Mouse (Mus musculus) megakaryocyte, embryonic 14.5 days (primary cell): ENCODE measurements around the gene Sar1a. TPM values are rescaled to one million over a fixed set of nuclear protein-coding genes. Genes with fewer than 3 reads are reported as not detected.

Experiments
- H3K27me3 ChIP-seq: replicated peaks from 2 replicates; pipeline ENCODE3; 2012; ENCODE audit warnings: inconsistent platforms
- H3K36me3 ChIP-seq: replicated peaks from 2 replicates; pipeline ENCODE3; 2012; ENCODE audit warnings: low read length, inconsistent platforms, mixed read lengths
- H3K4me1 ChIP-seq: 2 replicates; pipeline ENCODE4 v1.6.1; 2012; ENCODE audit warnings: inconsistent platforms
- H3K4me3 ChIP-seq: replicated peaks from 2 replicates; pipeline ENCODE3; 2012; ENCODE audit warnings: moderate library complexity, mild to moderate bottlenecking, inconsistent platforms
- H3K9me3 ChIP-seq: 2 replicates; pipeline ENCODE4 v1.6.1; 2012; ENCODE audit warnings: inconsistent platforms
- FLI1 ChIP-seq: IDR thresholded peaks from 2 replicates; pipeline ENCODE4 v1.6.1; 2012; ENCODE audit warnings: low read length, inconsistent platforms, mixed read lengths
- GATA1 ChIP-seq: IDR thresholded peaks from 3 replicates; pipeline ENCODE4 v1.6.1; 2012; ENCODE audit warnings: mixed read lengths, low read length, inconsistent platforms, borderline replicate concordance
- polyA plus RNA-seq: library from polyadenylated mRNA; stranded (reverse); fragments of >175 nt; gene quantifications from 2 replicates; pipeline ENCODE4 v1.2.3, GENCODE M21; 2012; ENCODE audit warnings: low replicate concordance; ENCODE audit not compliant: insufficient read depth

Sar1a gene
- polyA plus RNA-seq: 24.0 and 57.2 TPM in 2 replicates

GRCm38 (mm10) chr10:61680015-61680913, at the start of gene Sar1a:
Sar1a (plus strand) TSS chr10:61680299.
- no peaks in the 10 kb centered on the region for H3K9me3 ChIP-seq
- peaks cover 53% of the 10 kb centered on the region for H3K4me1 ChIP-seq
- peak; percentile 68 for TF ChIP-seq FLI1
- no peak for TF ChIP-seq GATA1
- peak within 1 kb of the TSS; percentile 94 for H3K4me3 ChIP-seq
- peaks cover 22% of the 10 kb centered on the region for H3K36me3 ChIP-seq
- H3K27me3 ChIP-seq: no peaks in the 10 kb centered on the region

- Histone ChIP-seq H3K27me3 (peaks cover 40% of the 10 kb centered on the region), H3K4me1 (peaks cover 20% of the 10 kb centered on the region), H3K36me3 (no peaks in the 10 kb centered on the region), H3K9me3 (peaks cover 7% of the 10 kb centered on the region), H3K4me3 (peak overlapping the region; percentile 10)
- TF ChIP-seq GATA1 (no peak), FLI1 (no peak)
These were observed 47.7 kb upstream of the Sar1a start for GRCm38 (mm10) chr10:61632445-61632844.

- Histone ChIP-seq H3K4me1 (peaks cover 17% of the 10 kb centered on the region), H3K4me3 (no peak overlapping the region), H3K27me3 (peaks cover 37% of the 10 kb centered on the region), H3K36me3 (no peaks in the 10 kb centered on the region), H3K9me3 (peaks cover 7% of the 10 kb centered on the region)
- TF ChIP-seq GATA1: no peak
These were observed 43.0 kb upstream of the Sar1a start for GRCm38 (mm10) chr10:61637055-61637454.

- peaks cover 35% of the 10 kb centered on the region for H3K27me3 ChIP-seq
- no peaks in the 10 kb centered on the region for H3K36me3 ChIP-seq
- no peak overlapping the region for H3K4me3 ChIP-seq
- TF ChIP-seq FLI1 (no peak), GATA1 (no peak)
- H3K9me3 ChIP-seq: peaks cover 7% of the 10 kb centered on the region
- peaks cover 6% of the 10 kb centered on the region for H3K4me1 ChIP-seq
These were observed 39.7 kb upstream of the Sar1a start for GRCm38 (mm10) chr10:61640363-61640762.

GRCm38 (mm10) chr10:61646557-61646956, 33.5 kb upstream of the Sar1a start:
- H3K9me3 ChIP-seq: no peaks in the 10 kb centered on the region
- H3K27me3 ChIP-seq: peaks cover 16% of the 10 kb centered on the region
- H3K4me1 ChIP-seq: peaks cover 20% of the 10 kb centered on the region
- H3K4me3 ChIP-seq: no peak overlapping the region
- no peak for TF ChIP-seq FLI1
- TF ChIP-seq GATA1: no peak
- H3K36me3 ChIP-seq: peaks cover 7% of the 10 kb centered on the region

- H3K4me1 ChIP-seq: peaks cover 20% of the 10 kb centered on the region
- H3K9me3 ChIP-seq: no peaks in the 10 kb centered on the region
- TF ChIP-seq GATA1: no peak
- no peak for TF ChIP-seq FLI1
These were observed 32.0 kb upstream of the Sar1a start, which contains the start of gene Ppa1 for GRCm38 (mm10) chr10:61647790-61648736. Ppa1 (plus strand) TSS chr10:61648552.

GRCm38 (mm10) chr10:61648737-61649645, 31.1 kb upstream of the Sar1a start:
- peaks cover 20% of the 10 kb centered on the region for H3K4me1 ChIP-seq
- H3K4me3 ChIP-seq: peak overlapping the region; percentile 97
- no peaks in the 10 kb centered on the region for H3K9me3 ChIP-seq
- TF ChIP-seq GATA1 (no peak), FLI1 (no peak)
- H3K36me3 ChIP-seq: peaks cover 21% of the 10 kb centered on the region
- peaks cover 6% of the 10 kb centered on the region for H3K27me3 ChIP-seq

More at GRCm38 (mm10) chr10:61647790-61648736, 32.0 kb upstream of the Sar1a start, which contains the start of gene Ppa1:
- Histone ChIP-seq H3K27me3 (peaks cover 7% of the 10 kb centered on the region), H3K36me3 (peaks cover 15% of the 10 kb centered on the region), H3K4me3 (peak within 1 kb of the TSS; percentile 97)

- Histone ChIP-seq H3K27me3 (no peaks in the 10 kb centered on the region), H3K4me1 (peaks cover 13% of the 10 kb centered on the region), H3K36me3 (peaks cover 48% of the 10 kb centered on the region), H3K4me3 (no peak overlapping the region), H3K9me3 (no peaks in the 10 kb centered on the region)
- TF ChIP-seq GATA1: no peak
These were observed 26.0 kb upstream of the Sar1a start for GRCm38 (mm10) chr10:61654105-61654504.

- no peak overlapping the region for H3K4me3 ChIP-seq
- peaks cover 8% of the 10 kb centered on the region; the same call in 1 of the 2 replicates for H3K4me1 ChIP-seq
- no peaks in the 10 kb centered on the region for H3K9me3 ChIP-seq
- H3K36me3 ChIP-seq: peaks cover 54% of the 10 kb centered on the region
- H3K27me3 ChIP-seq: no peaks in the 10 kb centered on the region
- TF ChIP-seq FLI1 (no peak), GATA1 (no peak)
These were observed 25.4 kb upstream of the Sar1a start for GRCm38 (mm10) chr10:61654691-61655090.
